Comparison of ENCODE assay signal across 33 mouse cellular contexts in the genomic region with DNA sequence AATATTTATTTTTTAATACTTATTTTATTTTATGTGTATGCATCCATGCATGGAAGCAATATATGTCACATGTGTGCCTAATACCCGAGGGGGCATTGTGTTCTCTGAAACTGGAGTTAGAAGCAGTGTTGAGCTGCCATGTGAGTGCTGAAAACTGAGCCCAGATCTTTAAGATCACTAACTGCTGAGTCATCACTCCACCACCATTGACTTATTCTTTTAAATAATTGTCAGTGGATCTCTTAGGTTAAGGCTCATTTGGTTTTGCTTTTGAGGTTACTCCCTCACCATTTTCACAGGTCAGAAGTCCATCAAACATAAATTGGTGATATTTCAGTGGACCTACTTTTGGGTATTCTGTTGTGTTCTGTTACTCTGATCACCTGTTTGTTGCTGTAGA.
"Had no signal": no experiment of that assay in that cellular context is flagged by ENCODE, and none has a peak within 500 bp of the region (broad histone marks: within the 10 kb centered on the region; RNA-seq: fewer than 3 reads in every experiment).

No protein-coding gene starts in this region.

- H3K27me3 ChIP-seq: limb, embryonic 12.5 days; limb, embryonic 13.5 days; limb, embryonic 15.5 days; liver, embryonic 12.5 days; liver, embryonic 13.5 days; liver, embryonic 15.5 days; lung, embryonic 15.5 days; megakaryocyte, embryonic 14.5 days; midbrain, embryonic 12.5 days; midbrain, embryonic 13.5 days; midbrain, embryonic 15.5 days; neural tube, embryonic 12.5 days; neural tube, embryonic 13.5 days had no signal

- ATAC-seq: liver, embryonic 12.5 days; liver, postnatal 0 days; lung, postnatal 0 days; midbrain, embryonic 13.5 days; midbrain, embryonic 15.5 days; midbrain, embryonic 16.5 days had no signal

- H3K9ac ChIP-seq: limb, embryonic 12.5 days; limb, embryonic 13.5 days; limb, embryonic 15.5 days; liver, embryonic 12.5 days; liver, embryonic 13.5 days; liver, embryonic 14.5 days; liver, embryonic 15.5 days; liver, postnatal 0 days; lung, embryonic 14.5 days; lung, embryonic 15.5 days; midbrain, embryonic 12.5 days; midbrain, embryonic 13.5 days; midbrain, embryonic 15.5 days; neural tube, embryonic 12.5 days; neural tube, embryonic 13.5 days had no signal

- H3K4me1 ChIP-seq: limb, embryonic 10.5 days; limb, embryonic 12.5 days; limb, embryonic 13.5 days; limb, embryonic 15.5 days; liver, embryonic 12.5 days; liver, embryonic 13.5 days; liver, embryonic 15.5 days; lung, embryonic 15.5 days; megakaryocyte, embryonic 14.5 days; midbrain, embryonic 10.5 days; midbrain, embryonic 12.5 days; midbrain, embryonic 13.5 days; midbrain, embryonic 15.5 days; neural tube, embryonic 12.5 days; neural tube, embryonic 13.5 days had no signal

- H3K4me2 ChIP-seq: limb, embryonic 12.5 days; limb, embryonic 13.5 days; limb, embryonic 15.5 days; liver, embryonic 11.5 days; liver, embryonic 12.5 days; liver, embryonic 13.5 days; liver, embryonic 15.5 days; lung, embryonic 14.5 days; lung, embryonic 15.5 days; midbrain, embryonic 11.5 days; midbrain, embryonic 12.5 days; midbrain, embryonic 13.5 days; midbrain, embryonic 15.5 days; neural tube, embryonic 12.5 days; neural tube, embryonic 13.5 days had no signal

- H3K27ac ChIP-seq: limb, embryonic 10.5 days; limb, embryonic 12.5 days; limb, embryonic 13.5 days; limb, embryonic 15.5 days; liver, embryonic 12.5 days; liver, embryonic 13.5 days; liver, embryonic 14.5 days; liver, embryonic 15.5 days; lung, embryonic 15.5 days; macrophage; midbrain, embryonic 10.5 days; midbrain, embryonic 12.5 days; midbrain, embryonic 13.5 days; midbrain, embryonic 15.5 days; neural tube, embryonic 12.5 days; neural tube, embryonic 13.5 days had no signal

- H3K9me3 ChIP-seq: limb, embryonic 10.5 days; limb, embryonic 12.5 days; limb, embryonic 13.5 days; limb, embryonic 15.5 days; liver, embryonic 12.5 days; liver, embryonic 13.5 days; liver, embryonic 15.5 days; lung, embryonic 15.5 days; megakaryocyte, embryonic 14.5 days; midbrain, embryonic 10.5 days; midbrain, embryonic 12.5 days; midbrain, embryonic 13.5 days; midbrain, embryonic 15.5 days; neural tube, embryonic 12.5 days; neural tube, embryonic 13.5 days had no signal

- DNase-seq: left cerebral cortex, postnatal 4 days; liver; liver, embryonic 13.5 days; liver, postnatal 0 days; lung, adult 18-20 months; lung, adult 2 months; lung, embryonic 14.5 days; lung, postnatal 10 days; lung, postnatal 14 days; lung, postnatal 36 days; lung, postnatal 4 days; midbrain, embryonic 14.5 days had no signal

- H3K36me3 ChIP-seq: limb, embryonic 10.5 days; limb, embryonic 12.5 days; limb, embryonic 13.5 days; limb, embryonic 15.5 days; liver, embryonic 12.5 days; liver, embryonic 13.5 days; liver, embryonic 15.5 days; lung, embryonic 15.5 days; midbrain, embryonic 10.5 days; midbrain, embryonic 12.5 days; midbrain, embryonic 13.5 days; midbrain, embryonic 15.5 days; neural tube, embryonic 12.5 days; neural tube, embryonic 13.5 days had no signal

- H3K4me3 ChIP-seq: limb, embryonic 10.5 days; limb, embryonic 12.5 days; limb, embryonic 13.5 days; limb, embryonic 15.5 days; liver, embryonic 12.5 days; liver, embryonic 13.5 days; liver, embryonic 15.5 days; lung, embryonic 15.5 days; megakaryocyte, embryonic 14.5 days; midbrain, embryonic 10.5 days; midbrain, embryonic 12.5 days; midbrain, embryonic 13.5 days; midbrain, embryonic 15.5 days; myocyte; neural tube, embryonic 12.5 days; neural tube, embryonic 13.5 days had no signal
